Mouse (Mus musculus) heart, postnatal 25 days (tissue): ENCODE results near the gene Plekha7. TPM values are rescaled to one million over a fixed set of nuclear protein-coding genes. Genes with fewer than 3 reads are reported as not detected.

Experiments used
- DNase-seq: peaks from one replicate; pipeline ENCODE4 v3.0.0; 2022; ENCODE audit warnings: low spot score
- intact Hi-C: fragments of 180-260 bp; cut with DNase I; formaldehyde crosslinking; loops from one replicate; pipeline ENCODE4 v1.15.1; 2025
- total RNA-seq, 2 experiments: library from RNA; stranded (reverse); gene quantifications; 2 replicates each; pipeline ENCODE4 v1.2.3; 2021

The Plekha7 gene
- total RNA-seq, 2 experiments from 2014 or later = 6.7 to 6.8 TPM

DNA sequence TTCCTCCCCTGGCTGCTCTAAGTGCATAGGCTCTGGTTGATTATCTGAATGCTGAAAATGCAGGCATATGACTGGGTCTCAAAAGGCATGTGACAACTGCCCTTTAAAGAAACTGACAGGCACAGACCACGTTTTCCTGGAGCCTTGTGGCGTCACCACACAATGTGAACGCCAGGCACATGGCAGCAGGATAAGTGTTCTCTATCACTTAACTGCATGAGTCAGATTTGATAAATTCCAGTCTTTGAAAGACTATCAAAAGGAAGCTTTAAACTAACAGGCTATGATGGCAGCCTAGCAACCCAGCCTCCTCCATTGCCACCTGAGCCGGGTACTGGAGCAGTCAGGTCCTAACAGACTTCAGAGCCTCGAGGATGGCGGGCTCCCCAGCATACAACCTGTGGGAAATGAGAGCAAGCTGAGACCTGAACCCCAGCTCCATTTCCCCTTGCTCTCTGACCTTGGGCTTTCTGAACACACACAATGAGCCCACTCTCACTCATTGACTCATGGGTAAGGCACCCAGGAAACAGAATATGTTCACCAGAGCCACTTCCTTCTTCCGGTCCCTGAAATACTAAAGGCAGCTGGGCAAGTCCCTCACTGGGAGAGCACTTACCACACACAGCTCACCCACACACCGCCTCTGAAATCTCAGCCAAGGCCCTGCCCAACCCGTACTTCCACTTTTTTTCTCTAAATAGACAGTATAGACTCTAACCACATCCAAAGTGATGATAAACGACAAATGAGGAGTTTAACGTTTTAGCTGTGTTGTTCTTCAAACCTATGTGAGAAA is 77.2 kb downstream of the Plekha7 start:
- no peak for DNase-seq
- intact Hi-C loops = no loop called here

DNA sequence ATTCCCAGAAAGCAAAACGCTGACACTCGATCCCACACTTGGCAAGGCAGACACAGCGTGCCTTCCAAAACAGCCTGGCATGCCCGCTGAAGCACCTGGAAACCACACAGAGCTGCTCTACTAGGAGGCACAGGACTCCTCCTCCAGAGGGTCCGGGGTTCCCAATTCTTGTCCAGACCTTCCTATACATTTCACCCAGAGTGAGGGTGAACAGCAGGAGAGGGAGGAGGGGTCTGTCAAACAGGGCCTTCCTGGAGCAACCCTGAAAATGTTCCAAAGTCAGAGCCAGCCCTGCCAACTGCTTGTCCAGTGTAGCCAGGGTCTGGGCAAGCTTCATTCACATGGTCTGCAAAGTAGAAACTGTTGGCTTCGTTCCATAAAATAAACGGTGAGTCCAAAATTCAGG is 81.3 kb downstream of the Plekha7 start:
- intact Hi-C loops = no loop called here

DNA sequence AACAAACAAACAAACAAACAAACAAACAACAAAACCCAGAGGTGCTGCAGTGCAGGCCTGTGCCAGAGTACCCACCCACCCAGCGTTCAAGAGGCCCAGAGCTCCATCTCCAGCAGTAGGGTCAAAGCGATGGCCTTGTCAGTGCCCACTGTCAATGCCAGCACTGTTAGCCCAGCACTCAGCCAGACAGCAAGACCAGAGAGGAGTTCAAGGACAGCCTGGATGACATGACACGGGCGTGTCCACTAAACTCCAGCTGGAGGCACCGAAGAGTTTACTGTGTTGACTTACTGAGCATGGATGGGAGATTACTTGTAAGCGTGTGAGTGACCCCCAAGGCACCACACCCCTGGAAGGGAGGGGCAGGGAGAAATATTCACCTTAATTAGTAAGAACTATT is 81.9 kb downstream of the Plekha7 start:
- intact Hi-C loops = no loop called here
- no peak for DNase-seq

More for the DNA sequence above, 81.3 kb downstream of the Plekha7 start:
- DNase-seq = no peak

DNA sequence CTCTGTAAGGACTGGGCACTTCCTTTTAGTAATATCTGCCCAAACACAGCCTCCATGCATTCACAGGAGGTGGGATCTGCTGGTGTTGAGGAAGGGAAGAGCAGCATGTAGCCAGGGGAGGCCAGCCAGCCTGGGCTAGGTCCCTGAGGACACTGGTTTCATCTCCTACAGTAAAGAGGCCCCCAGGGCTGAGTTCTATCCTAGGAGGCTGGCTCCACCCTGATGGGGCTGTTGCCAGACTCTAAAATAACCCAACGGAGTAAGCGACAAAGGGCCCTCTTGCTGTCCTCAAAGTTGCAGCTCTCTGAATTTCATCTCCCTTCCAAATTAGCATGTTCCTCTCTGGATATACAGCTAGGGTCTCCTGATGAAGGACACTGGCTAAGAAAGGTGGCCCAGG is 83.6 kb downstream of the Plekha7 start:
- DNase-seq = no peak
- intact Hi-C loops = no loop called here

DNA sequence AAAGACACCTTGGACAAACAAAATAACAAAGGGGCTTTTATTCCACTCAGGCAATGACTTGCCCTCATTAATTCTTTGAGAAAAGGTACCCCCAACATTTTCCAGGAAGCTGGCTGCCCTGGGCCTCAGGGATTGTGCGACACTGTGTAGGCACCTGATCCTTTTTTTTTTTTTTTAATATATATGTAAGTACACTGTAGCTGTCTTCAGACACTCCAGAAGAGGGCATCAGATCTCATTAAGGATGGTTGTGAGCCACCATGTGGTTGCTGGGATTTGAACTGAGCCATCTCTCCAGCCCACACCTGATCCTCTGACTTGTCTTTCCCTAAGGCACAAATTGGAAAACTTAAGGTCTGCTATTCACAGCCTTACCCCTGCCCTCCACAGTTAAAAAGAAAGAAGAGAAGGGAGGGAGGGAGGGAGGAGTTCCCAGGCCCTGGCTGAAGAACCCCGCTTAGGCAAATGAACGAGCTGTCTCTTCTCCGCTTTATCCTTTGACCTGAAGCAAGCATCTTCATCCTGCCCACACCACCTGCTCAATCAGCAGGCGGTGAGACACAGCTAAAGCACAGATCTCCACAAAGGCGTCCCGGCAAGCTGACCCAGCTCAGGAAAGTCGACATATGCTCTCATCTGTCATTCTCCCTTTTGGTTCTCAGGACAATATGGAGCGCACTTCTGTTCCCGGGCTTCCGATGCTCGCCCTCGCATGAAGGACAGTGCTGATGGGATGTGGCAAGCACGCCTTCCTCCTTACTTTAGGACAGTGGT is 85.0 kb downstream of the Plekha7 start:
- intact Hi-C loops = no loop called here
- no peak for DNase-seq

DNA sequence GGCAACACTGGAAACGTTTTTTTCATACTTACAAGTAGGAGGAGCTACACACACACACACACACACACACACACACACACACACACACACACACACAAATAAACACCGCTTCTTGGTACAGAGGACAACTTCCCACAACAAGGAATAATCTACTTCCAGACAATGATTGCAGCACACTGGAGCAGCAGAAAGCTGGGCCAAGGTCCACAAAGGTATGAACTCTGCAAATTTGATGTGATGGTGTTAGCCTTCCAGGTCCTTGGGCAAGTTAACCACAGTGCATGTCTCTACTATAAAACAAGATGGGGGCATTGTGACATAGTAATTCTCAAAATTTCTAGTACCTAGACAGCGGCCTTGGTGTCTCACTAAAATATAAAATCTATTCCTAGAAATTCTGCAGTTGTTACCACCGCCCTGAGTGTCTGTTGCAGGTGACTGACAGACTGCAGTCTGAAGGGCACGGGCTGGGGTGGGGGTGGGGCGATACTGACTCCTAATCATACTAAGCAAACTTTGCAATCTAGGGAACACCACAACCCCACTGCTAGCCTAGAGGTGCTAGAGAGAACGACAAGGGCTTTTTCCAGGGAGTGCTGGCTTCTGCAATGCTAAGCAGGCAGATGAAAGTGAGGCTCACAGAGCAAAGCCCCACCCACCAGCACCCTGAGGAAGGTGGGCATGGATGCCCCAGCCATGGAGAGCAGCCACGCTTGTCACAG is 85.7 kb downstream of the Plekha7 start:
- intact Hi-C loops = no loop called here
- no peak for DNase-seq

DNA sequence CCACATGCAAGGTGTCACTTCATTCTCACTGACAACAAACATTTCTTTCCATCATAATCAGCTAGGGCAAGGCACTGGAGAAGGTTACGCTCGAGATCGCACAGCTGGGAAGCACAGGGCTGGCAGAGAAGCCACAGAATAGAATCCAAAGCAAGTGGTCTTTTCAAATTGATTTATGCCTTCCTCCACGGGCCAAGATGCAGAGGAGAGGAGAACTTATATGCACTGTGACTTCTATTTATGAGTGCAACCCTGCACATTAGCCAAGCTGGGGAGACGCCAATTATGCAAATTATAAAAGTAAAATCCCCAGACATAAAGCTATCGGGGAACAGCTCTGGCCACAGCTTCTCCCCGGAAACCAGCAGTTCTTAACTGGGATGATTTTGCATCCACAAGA is 86.3 kb downstream of the Plekha7 start:
- DNase-seq = no peak
- intact Hi-C loops = no loop called here

DNA sequence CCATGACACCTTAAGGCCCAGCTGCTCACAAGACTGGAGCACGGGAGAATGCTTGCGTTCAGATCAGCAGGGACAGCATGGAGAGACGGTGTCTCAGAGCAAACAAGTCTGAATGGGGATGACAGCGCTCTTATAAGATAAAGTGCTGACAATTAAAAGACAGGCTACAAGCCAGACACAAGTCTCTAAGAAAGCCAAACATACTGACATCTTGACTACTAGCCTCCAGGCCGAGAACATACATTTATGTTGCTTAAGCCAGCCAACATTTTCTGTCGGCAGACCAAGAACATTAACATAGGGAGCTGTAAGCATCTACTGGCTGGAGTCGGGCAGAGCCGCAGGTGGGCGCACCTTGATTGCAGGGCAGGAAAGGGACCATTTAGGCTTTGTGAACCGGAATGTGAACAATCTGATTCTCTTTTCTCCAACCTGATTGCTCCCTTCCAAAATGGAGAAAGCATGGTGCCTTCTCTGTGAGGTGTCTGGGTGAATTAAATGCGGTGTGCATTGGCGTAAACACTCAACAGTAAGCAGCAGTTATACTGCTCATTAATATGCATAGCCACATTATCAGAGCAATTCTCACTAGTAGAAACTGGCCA is 88.0 kb downstream of the Plekha7 start:
- no peak for DNase-seq
- intact Hi-C loops = no loop called here

DNA sequence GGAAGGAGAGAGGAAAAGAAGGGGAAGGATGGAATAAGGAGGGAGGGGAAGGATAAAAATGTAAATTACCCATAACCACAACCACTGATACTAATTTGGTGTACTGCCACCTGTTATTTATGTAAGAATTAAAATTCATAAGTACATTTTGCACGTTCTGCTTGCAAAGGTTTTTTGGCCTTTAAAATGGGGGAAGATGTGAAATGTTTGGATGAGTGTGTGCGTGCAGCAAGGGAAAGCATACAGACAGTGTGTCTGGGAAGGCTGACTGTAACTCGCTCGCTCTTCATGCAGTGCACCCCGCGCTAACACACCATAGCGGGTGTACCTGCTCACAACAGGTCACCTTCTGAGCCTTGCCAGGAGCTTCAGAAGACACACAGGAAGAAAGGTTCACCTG is 90.4 kb downstream of the Plekha7 start:
- DNase-seq = no peak
- intact Hi-C loops = no loop called here

DNA sequence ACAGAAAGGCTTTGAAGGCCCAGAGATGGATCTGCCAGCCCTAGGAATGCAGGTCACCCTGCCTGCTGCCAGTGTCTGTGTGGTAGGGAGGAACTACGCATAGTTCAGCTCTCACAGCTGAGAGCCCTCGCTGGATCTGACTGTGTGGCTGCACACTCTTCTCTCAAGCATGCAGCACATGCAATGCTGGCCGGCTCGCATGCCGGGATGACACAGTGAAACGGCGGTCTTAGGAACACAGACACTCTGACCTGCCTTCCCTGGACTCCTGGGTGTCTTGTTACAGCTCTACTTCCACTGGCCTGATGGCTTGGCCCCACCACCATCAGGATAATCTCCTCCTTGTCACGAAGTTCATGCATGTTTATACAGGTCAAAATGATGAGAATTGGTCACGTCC is 96.3 kb downstream of the Plekha7 start:
- intact Hi-C loops = no loop called here
- no peak for DNase-seq

DNA sequence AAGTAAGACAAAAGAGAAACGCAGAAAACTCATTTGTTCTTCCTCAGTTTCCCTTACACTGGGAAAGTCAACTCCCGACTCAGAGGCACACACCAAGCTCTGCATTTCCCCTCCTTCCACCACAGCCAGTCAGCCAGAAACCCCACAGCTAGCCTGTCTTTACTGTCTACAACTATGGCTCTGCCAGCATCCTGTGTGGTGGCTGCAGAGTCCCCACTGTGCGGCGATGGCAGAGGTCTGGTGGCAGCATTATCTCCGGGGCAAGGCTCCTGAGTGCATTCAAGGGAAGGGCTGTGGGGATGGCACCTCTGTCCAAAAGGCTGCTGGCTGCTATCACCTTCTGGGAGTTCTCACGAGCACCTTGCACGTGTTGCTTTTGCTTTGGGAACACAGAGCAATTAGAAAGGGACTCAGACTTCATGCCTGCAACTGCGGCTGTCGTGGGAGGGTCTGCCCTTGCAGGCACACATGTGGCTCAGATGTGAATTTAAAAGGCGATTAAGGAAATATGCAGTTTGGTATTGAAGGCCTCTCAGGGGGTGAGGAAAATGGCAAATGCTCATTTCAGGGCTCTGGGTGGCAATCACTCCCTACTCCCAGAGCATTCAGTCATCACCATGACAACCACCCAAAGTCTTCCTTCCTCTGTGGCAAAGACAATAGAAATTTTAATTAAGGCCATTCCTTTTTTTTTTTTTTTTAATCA is 98.1 kb downstream of the Plekha7 start:
- DNase-seq = no peak
- intact Hi-C loops = no loop called here

DNA sequence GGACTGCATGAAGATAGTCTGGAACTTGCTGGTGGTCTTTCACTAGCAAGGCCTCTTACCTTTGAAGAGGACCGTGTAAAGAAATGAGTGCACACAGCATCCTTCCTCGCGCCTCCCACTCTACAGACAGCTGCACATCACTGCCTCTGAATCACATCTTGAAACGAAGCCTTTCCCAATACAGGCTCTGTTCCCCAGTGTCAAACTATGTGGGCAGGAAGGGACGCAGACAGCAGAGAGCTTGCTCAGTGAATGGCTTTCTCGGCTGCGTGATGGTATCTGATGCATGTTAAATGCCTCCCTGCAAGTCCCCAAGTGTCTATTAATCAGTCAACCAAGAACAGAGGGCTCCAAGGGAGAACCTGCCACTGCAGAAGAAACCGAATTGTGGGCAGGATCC is 99.3 kb downstream of the Plekha7 start:
- intact Hi-C loops = no loop called here
- DNase-seq = no peak

DNA sequence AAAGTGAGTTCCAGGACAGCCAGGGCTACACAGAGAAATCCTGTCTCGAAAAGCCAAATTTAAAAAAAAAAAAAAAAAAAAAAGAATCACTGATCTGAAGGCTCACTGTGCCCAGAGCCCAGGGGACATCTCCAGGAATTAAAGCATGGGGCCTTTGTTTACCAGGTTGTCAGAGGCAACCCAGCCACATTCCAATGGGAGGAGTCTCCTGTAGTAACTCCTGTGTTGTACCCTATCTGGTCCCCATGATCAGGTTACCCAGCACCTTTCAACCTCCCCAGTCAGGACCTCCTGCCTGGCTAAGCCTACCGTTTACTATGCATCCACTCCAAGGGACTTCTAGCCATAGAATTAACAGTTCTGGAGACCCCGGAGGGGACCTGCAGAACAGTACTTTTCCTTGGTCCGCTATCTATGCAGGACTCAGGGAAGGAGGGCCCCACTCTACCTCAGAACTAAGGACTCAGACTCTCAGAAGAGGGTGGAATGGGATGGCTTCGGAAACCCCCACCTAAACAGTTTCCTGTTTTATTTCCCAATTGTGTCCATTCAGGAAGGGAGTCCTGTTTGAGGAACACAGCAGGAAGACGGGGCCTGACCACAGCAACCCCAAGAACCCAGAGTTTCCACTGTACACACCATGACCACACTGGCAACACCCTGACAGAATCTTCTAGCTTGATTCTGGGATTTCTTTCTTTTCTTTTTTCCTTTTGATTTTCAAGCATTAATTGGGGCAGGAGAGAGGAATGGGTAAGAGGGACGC is 101.2 kb downstream of the Plekha7 start:
- intact Hi-C loops = no loop called here

DNA sequence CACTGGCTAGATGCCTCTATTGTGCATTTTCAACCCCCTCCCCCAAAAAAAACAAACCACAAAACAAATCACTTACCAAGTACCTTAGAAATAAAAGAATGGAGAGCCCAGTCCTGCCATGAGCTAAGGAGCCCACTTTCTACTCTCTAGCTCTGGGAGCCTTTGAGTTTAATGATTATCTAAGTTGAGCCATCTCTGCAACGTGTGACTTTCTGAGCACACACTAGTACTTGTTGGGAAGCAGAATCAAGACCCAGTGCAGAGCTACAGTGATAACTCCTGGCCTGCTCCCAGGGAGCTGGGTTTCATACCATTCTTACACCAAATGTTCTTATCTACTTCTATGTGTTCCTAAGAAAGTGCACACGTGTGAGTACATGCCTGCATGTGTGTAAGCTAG is 102.7 kb downstream of the Plekha7 start:
- DNase-seq = no peak
- intact Hi-C loops = no loop called here

More for the DNA sequence above, 101.2 kb downstream of the Plekha7 start:
- DNase-seq = no peak

DNA sequence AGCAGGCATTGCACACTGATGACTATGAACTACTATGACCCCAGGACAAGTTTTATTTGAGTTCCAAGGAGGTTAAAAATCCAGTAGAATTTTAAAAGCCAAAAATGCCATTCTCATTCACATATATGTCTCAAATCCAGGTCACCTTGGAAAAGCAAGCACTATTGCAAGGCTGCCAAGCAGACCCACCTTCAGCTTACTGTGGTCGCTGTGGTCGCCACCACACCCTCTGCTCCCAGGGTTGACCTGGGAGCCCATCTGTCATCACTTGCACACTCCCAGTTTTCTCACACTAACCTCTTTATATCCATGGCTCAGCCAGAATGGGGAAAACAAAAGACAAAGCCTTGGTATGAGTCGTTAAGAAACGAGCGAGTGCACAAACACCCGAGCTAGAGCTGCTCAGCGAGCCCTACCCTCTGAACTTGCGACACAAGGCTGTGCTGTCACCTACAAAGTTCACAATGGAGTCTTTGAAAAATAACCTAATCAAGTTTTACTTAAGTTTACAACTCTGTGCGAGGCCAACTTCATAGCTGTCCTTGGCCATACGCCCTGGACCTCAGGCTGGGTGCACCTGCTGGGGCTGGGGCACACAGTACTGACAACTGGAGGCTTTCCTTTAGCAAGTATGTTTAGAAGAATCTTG is 106.0 kb downstream of the Plekha7 start:
- intact Hi-C loops = no loop called here
- DNase-seq = no peak

DNA sequence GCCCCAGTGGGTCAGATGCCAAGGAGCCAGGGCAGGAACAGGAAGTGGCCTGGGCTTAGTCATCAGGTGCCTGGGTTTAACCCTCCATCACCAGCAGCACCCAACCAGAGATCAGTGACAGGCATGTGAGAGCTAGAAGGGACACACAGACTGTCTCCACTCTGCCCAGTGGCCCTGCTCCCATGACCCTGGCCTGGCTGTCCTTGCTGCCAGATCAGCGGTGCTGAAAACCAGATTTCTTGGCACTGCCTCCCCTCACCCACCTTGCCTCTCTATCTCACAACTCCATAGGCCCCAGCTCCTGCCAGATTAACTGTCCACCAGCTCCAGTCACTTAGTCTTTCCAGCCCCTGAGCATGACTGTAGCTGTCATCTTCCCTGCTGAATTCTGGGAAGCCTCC is 107.2 kb downstream of the Plekha7 start:
- intact Hi-C loops = no loop called here
- no peak for DNase-seq

DNA sequence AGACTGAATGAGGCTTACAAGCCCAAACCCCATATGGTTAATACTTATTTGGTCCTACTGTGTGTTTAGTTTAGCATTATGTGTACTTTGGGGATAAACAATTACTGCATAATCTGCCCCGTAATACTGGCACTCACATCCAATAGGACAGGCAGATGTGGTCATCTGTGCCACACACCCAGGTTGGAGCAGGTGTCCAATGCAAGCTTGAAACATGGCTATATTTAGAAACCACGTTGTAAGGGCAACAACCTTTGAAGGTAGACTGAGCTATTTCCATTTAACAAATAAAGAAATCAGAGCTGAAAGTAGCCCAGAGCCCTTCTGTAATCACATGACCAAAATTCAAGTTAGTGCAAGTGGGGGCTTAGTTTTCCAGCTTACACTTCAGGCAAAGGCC is 107.6 kb downstream of the Plekha7 start:
- DNase-seq = no peak
- intact Hi-C loops = no loop called here

DNA sequence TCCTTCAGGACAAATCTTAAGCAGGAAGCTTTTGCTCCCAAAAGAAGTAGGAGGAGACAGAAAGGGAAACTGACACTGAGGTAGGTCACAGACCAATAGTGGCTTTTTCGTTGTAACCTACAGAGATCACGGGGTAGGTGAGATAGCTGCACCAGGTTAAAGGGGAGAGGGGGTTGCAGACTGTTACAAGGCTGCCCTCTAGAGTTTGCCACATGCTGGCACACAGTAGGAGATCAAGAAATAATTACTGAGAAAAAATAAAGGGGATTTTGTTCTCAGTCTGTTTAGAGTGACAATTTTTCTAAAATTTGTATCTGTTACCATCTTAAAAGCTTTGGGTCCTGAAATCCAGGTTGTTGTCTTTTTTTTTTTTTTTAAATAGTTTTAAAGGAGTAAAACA is 109.3 kb downstream of the Plekha7 start:
- intact Hi-C loops = loop anchor here (2.0 kb wide), 1 partner anchor 36 kb away; no protein-coding TSS in a partner anchor
- DNase-seq = no peak
